Mouse (Mus musculus) liver, embryonic 14.5 days (tissue): ENCODE data around the gene Snrpf.

Experiments
- CTCF ChIP-seq: IDR thresholded peaks from 2 replicates; pipeline ENCODE4 v1.5.1; 2016; ENCODE audit warnings: antibody characterized with exemption, low read depth, control low read depth
- EP300 ChIP-seq: IDR thresholded peaks from 2 replicates; pipeline ENCODE4 v1.6.1; 2016; ENCODE audit warnings: antibody characterized with exemption, low read depth

DNA sequence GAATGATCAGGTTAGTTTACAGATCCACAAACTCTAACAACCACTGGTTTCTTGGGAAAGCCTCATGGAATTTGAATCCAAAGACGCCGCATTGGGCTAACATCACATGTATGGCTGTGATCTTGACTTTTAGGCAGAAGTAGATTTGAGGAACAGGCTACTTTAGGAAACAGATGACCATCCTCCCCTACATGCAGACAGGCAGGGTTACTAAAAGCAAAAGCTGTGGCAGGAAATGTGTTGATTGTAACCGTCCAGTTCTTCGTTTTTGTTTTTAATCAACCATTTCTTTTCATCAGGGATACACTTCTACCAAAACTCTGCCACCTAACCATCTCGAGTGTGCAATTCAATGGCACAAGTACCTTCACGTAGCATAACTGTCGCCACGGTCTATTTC lies 13.5 kb downstream of the Snrpf start:
- TF ChIP-seq CTCF (no peak), EP300 (no peak)
